Mouse (Mus musculus) myocyte (in vitro differentiated cells): ENCODE results near the gene Ddx41. TPM values are rescaled to one million over a fixed set of nuclear protein-coding genes. Genes with fewer than 3 reads are reported as not detected.

Source experiments
- H3K27me3 ChIP-seq: one replicate; pipeline ENCODE4 v1.6.1; 2011; ENCODE audit not compliant: control insufficient read depth, insufficient read depth, insufficient read length
- H3K36me3 ChIP-seq: one replicate; pipeline ENCODE4 v1.6.1; 2011; ENCODE audit not compliant: control insufficient read depth, insufficient read depth
- H3K4me2 ChIP-seq: one replicate; pipeline ENCODE4 v1.6.1; 2011; ENCODE audit warnings: low read depth, control low read depth
- H3K4me3 ChIP-seq: one replicate; pipeline ENCODE4 v1.5.1; 2011; ENCODE audit warnings: mild to moderate bottlenecking, control low read depth, moderate library complexity
- H3K79me2 ChIP-seq: one replicate; pipeline ENCODE4 v1.6.1; 2011; ENCODE audit not compliant: control insufficient read depth, insufficient read depth
- H3ac ChIP-seq: one replicate; pipeline ENCODE4 v1.6.1; 2011; ENCODE audit not compliant: control insufficient read depth, insufficient read length
- CEBPB ChIP-seq: IDR thresholded peaks from 2 replicates; pipeline ENCODE4 v1.6.1; 2011; ENCODE audit warnings: mild to moderate bottlenecking, moderate library complexity; ENCODE audit not compliant: poor library complexity, insufficient read depth, severe bottlenecking
- E2F4 ChIP-seq: IDR thresholded peaks from one replicate; pipeline ENCODE4 v1.6.1; 2011; ENCODE audit warnings: mild to moderate bottlenecking, control low read depth, moderate library complexity; ENCODE audit not compliant: insufficient read depth
- MAX ChIP-seq: IDR thresholded peaks from one replicate; pipeline ENCODE4 v1.6.1; 2011; ENCODE audit warnings: low read depth, mild to moderate bottlenecking, control low read depth
- MYOD1 ChIP-seq, 3 experiments: IDR thresholded peaks; one replicate each; pipeline ENCODE4 v1.6.1; 2011; ENCODE audit warnings: control low read depth in 2 of 3, low read depth in 2 of 3, mild to moderate bottlenecking in 2 of 3, moderate library complexity in 1 of 3; ENCODE audit not compliant: insufficient read length in 2 of 3, control insufficient read depth in 1 of 3
- MYOG ChIP-seq, 3 experiments: IDR thresholded peaks; one replicate each; pipeline ENCODE4 v1.6.1; 2011; ENCODE audit warnings: control low read depth in 2 of 3, low read depth in 2 of 3, mild to moderate bottlenecking in 2 of 3; ENCODE audit not compliant: insufficient read length in 2 of 3, control insufficient read depth in 1 of 3, insufficient read depth in 1 of 3
- POLR2A ChIP-seq: IDR thresholded peaks from one replicate; pipeline ENCODE4 v1.6.1; 2011; ENCODE audit warnings: low read depth, mild to moderate bottlenecking, control low read depth, moderate library complexity; ENCODE audit not compliant: insufficient read length
- POLR2AphosphoS2 ChIP-seq: IDR thresholded peaks from one replicate; pipeline ENCODE4 v1.6.1; 2011; ENCODE audit warnings: low read depth, control low read depth; ENCODE audit not compliant: insufficient read length
- REST ChIP-seq: IDR thresholded peaks from one replicate; pipeline ENCODE4 v1.6.1; 2011; ENCODE audit warnings: mild to moderate bottlenecking, control low read depth, moderate library complexity; ENCODE audit not compliant: insufficient read depth, insufficient read length
- SRF ChIP-seq: IDR thresholded peaks from one replicate; pipeline ENCODE4 v1.6.1; 2011; ENCODE audit warnings: low read depth; ENCODE audit not compliant: control insufficient read depth, insufficient read length
- TCF12 ChIP-seq: IDR thresholded peaks from one replicate; pipeline ENCODE4 v1.6.1; 2011; ENCODE audit warnings: mild to moderate bottlenecking, control low read depth; ENCODE audit not compliant: poor library complexity, insufficient read depth, severe bottlenecking
- TCF3 ChIP-seq: IDR thresholded peaks from one replicate; pipeline ENCODE4 v1.6.1; 2011; ENCODE audit warnings: low read depth, control low read depth; ENCODE audit not compliant: insufficient read length
- USF1 ChIP-seq: IDR thresholded peaks from one replicate; pipeline ENCODE4 v1.6.1; 2011; ENCODE audit warnings: low read depth, mild to moderate bottlenecking, control low read depth, moderate library complexity
- polyA plus RNA-seq: library from polyadenylated mRNA; unstranded; fragments of >200 nt; fragmentation: generic; extraction: Trizol; gene quantifications from one replicate; pipeline ENCODE4 v1.2.1, GENCODE M21; 2012; ENCODE audit warnings: missing spikeins

Ddx41 gene
- polyA plus RNA-seq, 1 experiment, result 33.3 TPM

DNA sequence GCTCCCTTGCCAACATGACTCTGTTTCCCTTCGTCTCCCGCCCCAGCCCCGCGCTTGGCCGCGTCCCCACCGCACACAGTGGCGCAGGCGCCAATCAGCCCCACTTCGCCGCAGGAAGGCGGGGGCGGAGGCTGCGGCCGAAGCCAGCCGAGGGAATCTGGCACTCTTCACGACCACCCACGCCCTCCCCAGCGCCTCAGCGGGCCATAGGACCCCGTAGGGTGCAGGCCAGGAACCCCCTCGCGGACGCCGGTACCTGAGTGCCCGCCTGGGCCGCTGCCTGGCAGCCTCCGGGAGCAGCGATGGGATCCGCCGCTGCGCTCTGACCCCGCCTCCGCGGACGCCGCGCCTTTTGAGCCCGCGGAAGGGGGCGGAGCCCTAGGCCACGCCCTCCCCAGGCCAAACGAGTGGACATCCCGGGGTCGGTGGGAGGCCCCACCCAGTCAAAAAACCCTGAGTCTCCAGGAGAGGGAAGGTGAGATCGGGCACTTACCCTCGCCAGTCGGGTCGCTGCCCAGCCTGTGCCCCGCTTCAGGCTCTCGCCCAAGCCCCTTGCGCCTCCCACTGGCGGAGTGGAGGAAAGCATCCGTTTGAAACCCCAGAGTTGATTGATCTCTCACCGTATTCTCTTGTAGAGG is 23.2 kb downstream of the Ddx41 start, which contains the start of gene Pdlim7:
Gene Pdlim7, minus strand, starts transcription at position 566 of the 638 bp plus-strand sequence.
- peaks cover 13% of the 10 kb centered on the region for H3K36me3 ChIP-seq
- H3K4me3 ChIP-seq, result peak within 1 kb of the TSS; percentile 82
- no peaks in the 10 kb centered on the region for H3K27me3 ChIP-seq
- peaks cover 37% of the 10 kb centered on the region for H3K79me2 ChIP-seq
- peak; percentile 98 for TF ChIP-seq POLR2A
- no peak for TF ChIP-seq USF1
- TF ChIP-seq MAX, result no peak
- peak; percentile 33 for TF ChIP-seq TCF3
- peak in 1 of 3 experiments; percentile 10 for TF ChIP-seq MYOG (IDR thresholded peaks at IDR 0.05; ENCODE audit: control insufficient read depth in 1 of 3, insufficient read depth in 1 of 3, insufficient read length in 2 of 3, low read depth in 2 of 3)
- TF ChIP-seq POLR2AphosphoS2, result peak; percentile 98
- TF ChIP-seq MYOD1 (IDR thresholded peaks at IDR 0.05; ENCODE audit: control insufficient read depth in 1 of 3, insufficient read length in 2 of 3, low read depth in 2 of 3), result peak in 1 of 3 experiments; percentile 11
- TF ChIP-seq TCF12, result no peak
- TF ChIP-seq REST, result peak; percentile 21
- H3K4me2 ChIP-seq, result peak within 1 kb of the TSS; percentile 99
- H3ac ChIP-seq, result peak within 1 kb of the TSS; percentile 77

DNA sequence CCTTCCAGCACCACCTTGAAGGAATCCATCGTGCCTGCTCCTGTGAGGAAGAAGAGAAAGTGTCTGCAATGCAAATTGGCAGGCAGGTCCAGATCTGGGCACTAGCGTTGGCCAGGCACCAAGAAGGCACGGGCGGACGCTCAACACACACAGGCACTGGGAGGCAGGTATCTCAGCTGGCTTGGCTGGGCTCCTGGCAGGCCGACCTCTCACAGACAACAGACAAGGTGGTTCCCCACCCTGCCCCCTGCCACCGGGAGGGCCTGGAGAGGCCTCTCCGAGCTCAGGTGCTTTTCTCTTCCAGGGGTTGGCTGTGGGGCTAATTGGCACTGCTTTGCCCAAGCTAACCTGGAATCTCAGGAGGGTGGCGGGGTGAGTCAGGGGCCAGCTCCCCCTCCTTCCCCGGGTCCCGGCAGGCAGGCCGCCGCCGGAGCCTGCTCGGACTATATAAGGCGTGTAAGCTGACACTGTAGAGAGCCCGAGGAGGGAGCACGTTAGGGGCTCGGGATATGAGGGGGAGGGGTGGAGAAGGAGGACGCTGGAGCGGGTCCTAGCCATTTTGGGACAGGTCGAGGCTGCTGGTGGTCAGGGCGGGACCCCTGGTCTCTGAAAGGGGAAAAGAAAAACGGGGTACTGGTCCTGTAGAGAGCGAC is 24.0 kb downstream of the Ddx41 start:
- H3K4me3 ChIP-seq, result peak overlapping the region; percentile 82
- peak overlapping the region; percentile 99 for H3K4me2 ChIP-seq
- peaks cover 44% of the 10 kb centered on the region for H3K79me2 ChIP-seq
- peak overlapping the region; percentile 77 for H3ac ChIP-seq
- H3K27me3 ChIP-seq, result no peaks in the 10 kb centered on the region
- TF ChIP-seq CEBPB (no peak), SRF (peak; percentile 95), TCF3 (no peak), TCF12 (no peak), POLR2AphosphoS2 (peak; percentile 40)
- peaks cover 18% of the 10 kb centered on the region for H3K36me3 ChIP-seq

DNA sequence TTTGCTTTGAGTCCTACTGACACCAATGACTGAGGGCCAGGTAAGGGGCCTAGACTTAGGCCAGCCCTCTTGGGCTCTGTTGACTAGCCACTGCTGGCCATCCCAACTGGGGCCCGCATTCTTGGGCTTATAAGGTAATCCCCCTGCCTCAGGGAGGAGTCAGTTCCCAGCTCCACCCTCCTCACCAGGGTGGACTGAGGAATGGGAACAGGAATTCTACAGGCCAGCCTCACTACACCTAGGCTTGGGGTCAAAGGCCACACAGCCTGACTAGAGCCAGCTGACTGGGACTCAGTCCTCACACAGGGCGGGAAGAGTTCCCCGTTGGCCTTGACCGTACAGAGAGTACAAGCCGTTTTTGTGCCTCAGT is 25.0 kb downstream of the Ddx41 start:
- Histone ChIP-seq H3K79me2 (peaks cover 52% of the 10 kb centered on the region), H3K36me3 (peaks cover 25% of the 10 kb centered on the region), H3K4me2 (peak overlapping the region; percentile 99), H3ac (peak overlapping the region; percentile 77), H3K27me3 (no peaks in the 10 kb centered on the region), H3K4me3 (peak overlapping the region; percentile 82)
- TF ChIP-seq SRF, result peak; percentile 89
- peak; percentile 44 for TF ChIP-seq POLR2AphosphoS2
- no peak for TF ChIP-seq CEBPB

DNA sequence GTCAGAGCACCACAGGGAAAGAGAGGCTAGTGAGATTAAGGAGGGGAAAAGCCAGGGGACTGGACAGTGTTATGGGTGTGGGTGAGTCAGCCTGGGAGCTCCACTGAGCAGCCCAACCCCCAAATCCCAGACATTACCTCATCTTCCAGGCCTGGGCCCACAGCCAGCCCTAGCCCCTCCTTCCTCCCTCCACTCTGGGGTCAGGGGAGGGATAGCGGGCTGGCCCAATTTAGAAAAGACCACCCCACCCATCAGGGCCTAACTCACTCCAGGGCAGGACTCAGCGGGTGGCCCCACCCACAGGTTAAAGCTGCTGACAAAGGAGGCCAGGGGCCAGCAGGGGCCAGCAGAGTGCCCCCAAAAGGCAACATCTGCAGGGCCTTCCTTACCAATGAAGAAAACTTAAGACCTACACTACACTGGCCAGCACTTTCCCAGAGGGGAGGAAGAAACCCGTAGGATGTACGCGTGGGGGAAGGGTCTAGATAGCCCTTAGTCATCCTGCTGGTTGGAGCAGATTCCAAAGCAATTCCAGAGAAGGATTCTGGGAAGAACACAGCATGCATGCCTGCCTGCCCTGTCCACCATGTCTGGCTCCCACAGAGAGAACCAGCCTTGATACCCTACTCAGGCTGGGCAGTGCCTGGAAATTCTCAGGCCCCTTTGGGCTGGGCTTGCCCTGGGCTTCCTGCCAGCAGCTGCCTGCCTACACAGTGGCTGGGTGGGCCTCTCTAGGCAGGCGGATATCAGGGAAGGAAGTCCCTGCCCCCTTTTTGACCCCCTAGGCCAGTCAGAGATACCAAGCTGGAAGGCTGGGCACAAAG is 25.6 kb downstream of the Ddx41 start:
- H3K36me3 ChIP-seq, result peaks cover 25% of the 10 kb centered on the region
- peak overlapping the region; percentile 82 for H3K4me3 ChIP-seq
- H3K27me3 ChIP-seq, result no peaks in the 10 kb centered on the region
- peak overlapping the region; percentile 99 for H3K4me2 ChIP-seq
- TF ChIP-seq POLR2A, result peak; percentile 44
- TF ChIP-seq E2F4, result no peak
- peak; percentile 13 for TF ChIP-seq SRF
- TF ChIP-seq POLR2AphosphoS2, result peak; percentile 81
- TF ChIP-seq MYOD1 (IDR thresholded peaks at IDR 0.05; ENCODE audit: control insufficient read depth in 1 of 3, insufficient read length in 2 of 3, low read depth in 2 of 3), result peak in 1 of 3 experiments; percentile 7
- no peak for TF ChIP-seq MAX
- TF ChIP-seq USF1, result no peak
- no peak for TF ChIP-seq REST
- peak in 1 of 3 experiments; percentile 63 for TF ChIP-seq MYOG (IDR thresholded peaks at IDR 0.05; ENCODE audit: control insufficient read depth in 1 of 3, insufficient read depth in 1 of 3, insufficient read length in 2 of 3, low read depth in 2 of 3)
- H3ac ChIP-seq, result no peak overlapping the region
- H3K79me2 ChIP-seq, result peaks cover 56% of the 10 kb centered on the region

DNA sequence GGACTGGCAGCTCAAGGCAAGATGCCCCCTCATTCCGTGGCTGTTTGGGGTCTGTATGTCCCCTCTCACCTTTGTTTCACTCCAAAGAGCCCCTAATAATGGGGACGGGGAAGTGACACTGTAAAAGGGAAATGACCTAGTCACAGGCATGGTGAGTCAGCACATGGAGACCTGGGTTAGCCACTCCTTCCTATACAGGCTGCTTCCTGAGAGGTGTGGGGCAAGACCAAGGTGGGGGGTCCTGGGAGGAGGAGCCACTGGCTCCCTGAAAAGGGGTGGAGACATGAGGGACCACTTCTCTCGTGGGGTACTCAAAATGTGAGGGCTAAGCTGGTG is 26.2 kb downstream of the Ddx41 start:
- Histone ChIP-seq H3K4me3 (peak overlapping the region; percentile 82), H3K79me2 (peaks cover 59% of the 10 kb centered on the region), H3K4me2 (peak overlapping the region; percentile 99), H3K36me3 (peaks cover 31% of the 10 kb centered on the region), H3K27me3 (no peaks in the 10 kb centered on the region), H3ac (no peak overlapping the region)
- TF ChIP-seq POLR2AphosphoS2 (peak; percentile 27), CEBPB (no peak)
